Mouse (Mus musculus): Measurements from ENCODE around the gene Poc5. TPM values are rescaled to one million over a fixed set of nuclear protein-coding genes. Genes with fewer than 3 reads are reported as not detected.

Gene Poc5
- polyA plus RNA-seq, 1 experiment from 2014 or later, result 5.4 TPM

DNA sequence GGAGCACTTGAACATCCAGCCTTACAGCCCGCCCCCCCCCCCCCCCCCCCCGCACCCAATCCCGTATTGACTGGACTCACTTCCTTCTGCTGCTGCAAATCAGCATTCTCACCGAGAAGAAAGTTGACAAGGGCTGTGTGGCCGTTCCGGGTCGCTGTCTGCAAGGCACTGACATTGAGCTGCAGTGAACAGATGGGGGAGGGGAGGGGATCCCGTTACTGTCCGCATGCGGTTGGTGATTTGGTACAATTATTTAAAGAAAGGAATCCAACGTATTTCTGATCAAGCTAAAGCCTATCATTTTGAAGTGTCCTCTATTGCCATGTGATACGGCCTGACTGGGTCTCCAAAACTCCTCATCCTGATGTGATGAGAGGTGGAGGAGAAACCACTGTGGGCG is 47.7 kb downstream of the Poc5 start:
- WGBS (ENCODE audit: insufficient replicate concordance), result 27% methylated on average over 11 of the region's 13 CpGs
- ATAC-seq (ENCODE audit: low read depth), result no peak
- Histone ChIP-seq H3K27ac (ENCODE audit: low read length) (no peak overlapping the region), H3K4me1 (ENCODE audit: control insufficient read depth, low read depth, low read length) (peaks cover 10% of the 10 kb centered on the region; the same call in 1 of the 2 replicates), H3K36me3 (ENCODE audit: control insufficient read depth, insufficient read depth) (no peaks in the 10 kb centered on the region), H3K9ac (ENCODE audit: low read depth, low read length) (no peak overlapping the region), H3K4me3 (ENCODE audit: low read depth, low read length) (no peak overlapping the region), H3K9me3 (replicated peaks; ENCODE audit: control insufficient read depth, low read length) (no peaks in the 10 kb centered on the region), H3K4me2 (ENCODE audit: low read depth, low read length) (no peak overlapping the region; the same call in 1 of the 2 replicates), H3K27me3 (ENCODE audit: control insufficient read depth, insufficient read depth, low read depth, low read length) (no peaks in the 10 kb centered on the region)

DNA sequence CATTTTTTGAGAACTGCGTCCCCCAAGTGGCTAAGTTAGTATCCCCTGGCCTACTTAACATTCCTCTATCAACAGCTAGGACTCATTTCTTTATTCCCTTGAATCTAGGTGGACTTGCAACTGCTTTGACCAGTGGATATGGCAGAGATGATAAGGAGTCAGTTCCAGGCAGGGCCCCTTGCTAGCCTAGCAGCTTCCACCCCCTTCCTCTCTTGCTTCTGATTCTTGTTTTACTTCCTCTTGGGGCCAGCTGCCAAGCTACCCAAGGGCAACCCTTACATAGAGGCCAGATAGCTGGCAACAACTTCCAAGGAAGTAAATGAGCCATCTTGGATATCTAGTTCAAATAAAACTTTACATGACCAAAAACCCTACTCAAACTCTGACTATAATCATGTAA is 48.8 kb downstream of the Poc5 start:
- no peaks in the 10 kb centered on the region for H3K9me3 ChIP-seq (replicated peaks; ENCODE audit: control insufficient read depth, low read length)
- H3K4me3 ChIP-seq (ENCODE audit: low read depth, low read length), result no peak overlapping the region
- ATAC-seq (ENCODE audit: low read depth), result no peak
- H3K4me2 ChIP-seq (ENCODE audit: low read depth, low read length), result no peak overlapping the region
- no peaks in the 10 kb centered on the region for H3K27me3 ChIP-seq (ENCODE audit: control insufficient read depth, insufficient read depth, low read depth, low read length)
- H3K27ac ChIP-seq (ENCODE audit: low read length), result no peak overlapping the region
- peaks cover 10% of the 10 kb centered on the region; the same call in 1 of the 2 replicates for H3K4me1 ChIP-seq (ENCODE audit: control insufficient read depth, low read depth, low read length)
- no peak overlapping the region for H3K9ac ChIP-seq (ENCODE audit: low read depth, low read length)
- WGBS (ENCODE audit: insufficient replicate concordance), result 61% methylated on average over 1 of the region's 1 CpGs
- no peaks in the 10 kb centered on the region for H3K36me3 ChIP-seq (ENCODE audit: control insufficient read depth, insufficient read depth)

GRCm38 (mm10) chr13:96440436-96440835 is 52.3 kb downstream of the Poc5 start:
- no peak overlapping the region for H3K4me3 ChIP-seq (ENCODE audit: low read depth, low read length)
- H3K27ac ChIP-seq (ENCODE audit: low read length), result no peak overlapping the region
- WGBS (ENCODE audit: insufficient replicate concordance), result 73% methylated on average over 4 of the region's 4 CpGs
- no peak for ATAC-seq (ENCODE audit: low read depth)
- peaks cover 3% of the 10 kb centered on the region; the same call in 1 of the 2 replicates for H3K4me1 ChIP-seq (ENCODE audit: control insufficient read depth, low read depth, low read length)
- H3K9ac ChIP-seq (ENCODE audit: low read depth, low read length), result no peak overlapping the region
- no peaks in the 10 kb centered on the region for H3K27me3 ChIP-seq (ENCODE audit: control insufficient read depth, insufficient read depth, low read depth, low read length)
- no peaks in the 10 kb centered on the region for H3K36me3 ChIP-seq (ENCODE audit: control insufficient read depth, insufficient read depth)
- H3K4me2 ChIP-seq (ENCODE audit: low read depth, low read length), result no peak overlapping the region
- no peaks in the 10 kb centered on the region for H3K9me3 ChIP-seq (replicated peaks; ENCODE audit: control insufficient read depth, low read length)

DNA sequence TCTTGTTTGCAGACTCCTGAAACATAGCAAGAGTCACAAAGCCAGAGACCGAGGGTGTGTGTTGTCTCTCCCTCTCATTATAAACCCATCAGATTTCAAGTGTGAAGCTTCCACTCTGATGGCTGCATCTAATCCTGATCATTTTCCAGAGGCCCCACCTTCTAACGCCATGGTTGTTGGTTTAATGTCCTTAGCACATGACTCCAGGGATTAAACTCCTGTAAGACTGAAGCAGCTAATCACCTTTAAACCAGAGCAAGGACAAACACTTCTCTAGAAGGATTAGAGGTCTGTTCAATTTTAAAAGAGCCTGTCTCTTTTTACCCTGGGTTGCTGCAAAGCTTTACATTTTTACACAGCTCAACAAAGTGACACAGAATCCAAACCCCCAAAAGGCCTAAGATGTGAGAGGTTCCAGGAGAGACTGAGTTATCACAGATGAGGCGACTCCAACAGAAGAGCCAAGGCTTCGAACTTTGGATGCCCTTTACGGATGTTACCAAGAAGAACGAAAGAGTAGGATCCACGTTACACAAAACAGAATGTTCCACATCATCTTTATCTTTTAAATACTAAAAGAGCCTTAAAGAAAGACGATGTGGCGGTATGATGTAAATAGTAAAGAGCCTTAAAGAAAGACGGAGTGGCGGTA is 62.2 kb downstream of the Poc5 start:
- ATAC-seq (ENCODE audit: low read depth), result no peak
- Histone ChIP-seq H3K9me3 (replicated peaks; ENCODE audit: control insufficient read depth, low read length) (no peaks in the 10 kb centered on the region), H3K4me1 (ENCODE audit: control insufficient read depth, low read depth, low read length) (no peaks in the 10 kb centered on the region), H3K27me3 (ENCODE audit: control insufficient read depth, insufficient read depth, low read depth, low read length) (no peaks in the 10 kb centered on the region), H3K4me2 (ENCODE audit: low read depth, low read length) (no peak overlapping the region), H3K27ac (ENCODE audit: low read length) (no peak overlapping the region), H3K9ac (ENCODE audit: low read depth, low read length) (no peak overlapping the region), H3K4me3 (ENCODE audit: low read depth, low read length) (no peak overlapping the region), H3K36me3 (ENCODE audit: control insufficient read depth, insufficient read depth) (no peaks in the 10 kb centered on the region)
- 74% methylated on average over 11 of the region's 11 CpGs for WGBS (ENCODE audit: insufficient replicate concordance)

- Histone ChIP-seq H3K9ac (ENCODE audit: low read depth, low read length) (no peak overlapping the region), H3K4me1 (ENCODE audit: control insufficient read depth, low read depth, low read length) (no peaks in the 10 kb centered on the region), H3K36me3 (ENCODE audit: control insufficient read depth, insufficient read depth) (no peaks in the 10 kb centered on the region), H3K4me3 (ENCODE audit: low read depth, low read length) (no peak overlapping the region), H3K4me2 (ENCODE audit: low read depth, low read length) (no peak overlapping the region), H3K27me3 (ENCODE audit: control insufficient read depth, insufficient read depth, low read depth, low read length) (no peaks in the 10 kb centered on the region), H3K9me3 (replicated peaks; ENCODE audit: control insufficient read depth, low read length) (no peaks in the 10 kb centered on the region), H3K27ac (ENCODE audit: low read length) (no peak overlapping the region)
- ATAC-seq (ENCODE audit: low read depth), result no peak
- 69% methylated on average over 7 of the region's 7 CpGs for WGBS (ENCODE audit: insufficient replicate concordance)
Observed at GRCm38 (mm10) chr13:96450869-96451268, 62.8 kb downstream of the Poc5 start.

DNA sequence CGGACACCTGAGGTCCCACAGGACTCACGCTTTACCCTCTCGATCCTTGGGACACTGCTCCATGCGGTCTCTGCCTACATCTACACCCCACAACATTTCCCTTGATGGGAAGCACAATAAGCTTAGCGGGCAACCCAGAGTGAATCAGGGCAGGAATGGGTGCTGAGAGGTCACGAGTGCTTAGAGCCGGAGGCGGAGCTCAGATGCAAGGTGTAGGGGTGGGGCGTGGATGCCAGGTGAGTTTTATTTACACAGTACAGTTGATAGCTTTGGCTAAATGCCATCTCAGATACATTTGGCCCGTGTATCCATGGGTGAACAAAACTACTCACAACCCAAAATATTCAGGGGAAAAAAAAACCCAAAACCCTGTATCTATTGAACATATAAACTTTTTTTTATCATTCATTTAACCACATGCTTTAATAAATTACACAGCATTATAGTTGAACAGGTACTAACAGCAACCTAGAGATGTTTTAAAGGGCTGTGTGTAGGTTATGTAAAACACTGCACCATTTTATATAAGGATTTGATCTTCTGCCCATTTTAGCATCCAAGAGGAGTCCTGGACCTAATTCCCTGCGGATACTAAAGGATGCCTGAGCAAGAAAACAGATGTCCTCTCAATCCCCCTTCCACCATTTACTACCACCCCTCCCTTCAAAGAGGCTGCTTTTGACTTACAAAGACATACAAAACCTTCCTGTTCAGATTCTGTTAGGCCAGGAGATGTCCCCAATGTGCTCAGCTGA is 63.5 kb downstream of the Poc5 start:
- Histone ChIP-seq H3K27me3 (ENCODE audit: control insufficient read depth, insufficient read depth, low read depth, low read length) (no peaks in the 10 kb centered on the region), H3K9me3 (replicated peaks; ENCODE audit: control insufficient read depth, low read length) (no peaks in the 10 kb centered on the region), H3K4me1 (ENCODE audit: control insufficient read depth, low read depth, low read length) (no peaks in the 10 kb centered on the region), H3K36me3 (ENCODE audit: control insufficient read depth, insufficient read depth) (no peaks in the 10 kb centered on the region), H3K27ac (ENCODE audit: low read length) (no peak overlapping the region), H3K4me3 (ENCODE audit: low read depth, low read length) (no peak overlapping the region), H3K4me2 (ENCODE audit: low read depth, low read length) (no peak overlapping the region), H3K9ac (ENCODE audit: low read depth, low read length) (no peak overlapping the region)
- 75% methylated on average over 11 of the region's 11 CpGs for WGBS (ENCODE audit: insufficient replicate concordance)
- no peak for ATAC-seq (ENCODE audit: low read depth)

- Histone ChIP-seq H3K36me3 (ENCODE audit: control insufficient read depth, insufficient read depth) (no peaks in the 10 kb centered on the region), H3K27me3 (ENCODE audit: control insufficient read depth, insufficient read depth, low read depth, low read length) (no peaks in the 10 kb centered on the region), H3K9me3 (replicated peaks; ENCODE audit: control insufficient read depth, low read length) (no peaks in the 10 kb centered on the region), H3K27ac (ENCODE audit: low read length) (no peak overlapping the region), H3K4me2 (ENCODE audit: low read depth, low read length) (no peak overlapping the region), H3K4me3 (ENCODE audit: low read depth, low read length) (no peak overlapping the region), H3K9ac (ENCODE audit: low read depth, low read length) (no peak overlapping the region), H3K4me1 (ENCODE audit: control insufficient read depth, low read depth, low read length) (no peaks in the 10 kb centered on the region)
- 68% methylated on average over 3 of the region's 3 CpGs for WGBS (ENCODE audit: insufficient replicate concordance)
- ATAC-seq (ENCODE audit: low read depth), result no peak
Observed at GRCm38 (mm10) chr13:96452621-96453020, 64.5 kb downstream of the Poc5 start.

- Histone ChIP-seq H3K4me2 (ENCODE audit: low read depth, low read length) (no peak overlapping the region), H3K27ac (ENCODE audit: low read length) (no peak overlapping the region), H3K9ac (ENCODE audit: low read depth, low read length) (no peak overlapping the region), H3K4me1 (ENCODE audit: control insufficient read depth, low read depth, low read length) (no peaks in the 10 kb centered on the region), H3K4me3 (ENCODE audit: low read depth, low read length) (no peak overlapping the region), H3K27me3 (ENCODE audit: control insufficient read depth, insufficient read depth, low read depth, low read length) (no peaks in the 10 kb centered on the region), H3K36me3 (ENCODE audit: control insufficient read depth, insufficient read depth) (no peaks in the 10 kb centered on the region), H3K9me3 (replicated peaks; ENCODE audit: control insufficient read depth, low read length) (no peaks in the 10 kb centered on the region)
- WGBS (ENCODE audit: insufficient replicate concordance), result 60% methylated on average over 3 of the region's 3 CpGs
- ATAC-seq (ENCODE audit: low read depth), result no peak
Observed at GRCm38 (mm10) chr13:96454288-96454687, 66.2 kb downstream of the Poc5 start.

- Histone ChIP-seq H3K9ac (ENCODE audit: low read depth, low read length) (no peak overlapping the region), H3K4me3 (ENCODE audit: low read depth, low read length) (no peak overlapping the region), H3K27me3 (ENCODE audit: control insufficient read depth, insufficient read depth, low read depth, low read length) (no peaks in the 10 kb centered on the region), H3K4me1 (ENCODE audit: control insufficient read depth, low read depth, low read length) (no peaks in the 10 kb centered on the region), H3K9me3 (replicated peaks; ENCODE audit: control insufficient read depth, low read length) (no peaks in the 10 kb centered on the region), H3K36me3 (ENCODE audit: control insufficient read depth, insufficient read depth) (no peaks in the 10 kb centered on the region), H3K27ac (ENCODE audit: low read length) (no peak overlapping the region), H3K4me2 (ENCODE audit: low read depth, low read length) (no peak overlapping the region)
- no peak for ATAC-seq (ENCODE audit: low read depth)
- 65% methylated on average over 5 of the region's 5 CpGs for whole genome bisulfite sequencing (ENCODE audit: insufficient replicate concordance)
Observed at GRCm38 (mm10) chr13:96457566-96457965, 69.5 kb downstream of the Poc5 start.

All from liver, embryonic 16.5 days (tissue).